Mouse (Mus musculus) CH12.LX (cell line): ENCODE data around the gene Hcn3. TPM values are rescaled to one million over a fixed set of nuclear protein-coding genes. Genes with fewer than 3 reads are reported as not detected.

Experiments used
- DNase-seq: peaks from one replicate; pipeline ENCODE4 v3.0.0-alpha.2; 2013; ENCODE audit errors: extremely low read depth
- H3K27ac ChIP-seq: 2 replicates; pipeline ENCODE4 v1.5.1; 2012; ENCODE audit warnings: low read depth, mild to moderate bottlenecking, control low read depth, moderate library complexity; ENCODE audit not compliant: insufficient read depth
- H3K27me3 ChIP-seq: replicated peaks from 2 replicates; pipeline ENCODE3; 2012; ENCODE audit warnings: inconsistent platforms
- H3K36me3 ChIP-seq, 2 experiments: replicated peaks in 1 of 2; 2 replicates each; pipeline versions ENCODE3 to v1.6.1; 2012; ENCODE audit warnings: inconsistent platforms in 1 of 2, low read length in 1 of 2, mild to moderate bottlenecking in 1 of 2, mixed read lengths in 1 of 2, moderate library complexity in 1 of 2; ENCODE audit not compliant: control insufficient read depth in 1 of 2, insufficient read depth in 1 of 2
- H3K4me1 ChIP-seq, 2 experiments: 2 replicates each; pipeline ENCODE4 v1.6.1; 2012; ENCODE audit warnings: inconsistent platforms in 1 of 2, moderate library complexity in 1 of 2; ENCODE audit not compliant: insufficient read depth in 2 of 2, control insufficient read depth in 1 of 2
- H3K4me2 ChIP-seq: 2 replicates; pipeline ENCODE4 v1.6.1; 2012; ENCODE audit warnings: low read depth, mild to moderate bottlenecking, control low read depth; ENCODE audit not compliant: poor library complexity, insufficient read depth, severe bottlenecking
- H3K4me3 ChIP-seq, 3 experiments: fragments of 150-350 bp in 1 of 3; sonication (generic) in 1 of 3; replicated peaks in 1 of 3; 2 replicates each; pipeline versions ENCODE3 to v1.5.1; 2011 to 2012; ENCODE audit warnings: low read depth in 2 of 3, low read length in 2 of 3, mild to moderate bottlenecking in 2 of 3, moderate library complexity in 2 of 3, control low read depth in 1 of 3, improper control_type of control experiment in 1 of 3, inconsistent platforms in 1 of 3, mixed read lengths in 1 of 3; ENCODE audit not compliant: poor library complexity in 1 of 3
- H3K79me2 ChIP-seq: replicated peaks from 2 replicates; pipeline ENCODE4 v1.6.1; 2012; ENCODE audit warnings: mild to moderate bottlenecking, moderate library complexity; ENCODE audit not compliant: control insufficient read depth, poor library complexity, insufficient read depth, severe bottlenecking; ENCODE audit errors: extremely low read depth
- H3K9ac ChIP-seq: 2 replicates; pipeline ENCODE4 v1.6.1; 2012; ENCODE audit warnings: low read depth, mild to moderate bottlenecking, control low read depth, moderate library complexity; ENCODE audit not compliant: insufficient read depth
- H3K9me3 ChIP-seq: replicated peaks from 2 replicates; pipeline ENCODE3; 2012; ENCODE audit warnings: low read length, inconsistent platforms, mixed read lengths
- BHLHE40 ChIP-seq: IDR thresholded peaks from 2 replicates; pipeline ENCODE4 v1.6.1; 2011; ENCODE audit warnings: mild to moderate bottlenecking, low read depth, low read length, improper control_type of control experiment
- CHD1 ChIP-seq: IDR thresholded peaks from 2 replicates; pipeline ENCODE4 v1.6.1; 2012; ENCODE audit warnings: low read depth, low read length, improper control_type of control experiment, inconsistent platforms
- CHD2 ChIP-seq: IDR thresholded peaks from 2 replicates; pipeline ENCODE4 v1.6.1; 2011; ENCODE audit warnings: low read length, improper control_type of control experiment
- CTCF ChIP-seq, 2 experiments: IDR thresholded peaks in 1 of 2; conservative IDR thresholded peaks in 1 of 2; 2 replicates each; pipeline ENCODE4 v1.5.1; 2011 to 2012; ENCODE audit warnings: low read depth in 2 of 2, low read length in 2 of 2, improper control_type of control experiment in 1 of 2, inconsistent platforms in 1 of 2, mild to moderate bottlenecking in 1 of 2, moderate library complexity in 1 of 2
- E2F4 ChIP-seq: IDR thresholded peaks from 2 replicates; pipeline ENCODE4 v1.6.1; 2011; ENCODE audit warnings: low read depth, low read length, improper control_type of control experiment; ENCODE audit not compliant: insufficient replicate concordance
- EP300 ChIP-seq: IDR thresholded peaks from 2 replicates; pipeline ENCODE4 v1.6.1; 2011; ENCODE audit warnings: low read length, improper control_type of control experiment
- ETS1 ChIP-seq: conservative IDR thresholded peaks from 2 replicates; pipeline ENCODE4 v1.6.1; 2012; ENCODE audit warnings: low read depth, mild to moderate bottlenecking, inconsistent platforms, low read length, improper control_type of control experiment, moderate library complexity
- HCFC1 ChIP-seq: IDR thresholded peaks from 2 replicates; pipeline ENCODE4 v1.6.1; 2012; ENCODE audit warnings: low read depth, mild to moderate bottlenecking, inconsistent platforms, low read length, improper control_type of control experiment
- IRF4 ChIP-seq: IDR thresholded peaks from 2 replicates; pipeline ENCODE4 v1.6.1; 2014; ENCODE audit warnings: low read depth, mild to moderate bottlenecking, inconsistent platforms, low read length, improper control_type of control experiment
- JUN ChIP-seq: IDR thresholded peaks from 2 replicates; pipeline ENCODE4 v1.6.1; 2011; ENCODE audit warnings: low read depth, mild to moderate bottlenecking, low read length, improper control_type of control experiment, moderate library complexity; ENCODE audit not compliant: insufficient read depth
- JUND ChIP-seq: conservative IDR thresholded peaks from 2 replicates; pipeline ENCODE4 v1.6.1; 2011; ENCODE audit warnings: low read depth, low read length, improper control_type of control experiment
- MAFK ChIP-seq: IDR thresholded peaks from 2 replicates; pipeline ENCODE4 v1.6.1; 2011; ENCODE audit warnings: low read length, improper control_type of control experiment; ENCODE audit not compliant: insufficient replicate concordance
- MAX ChIP-seq: IDR thresholded peaks from 2 replicates; pipeline ENCODE4 v1.6.1; 2011; ENCODE audit warnings: low read length, improper control_type of control experiment
- MAZ ChIP-seq: IDR thresholded peaks from 2 replicates; pipeline ENCODE4 v1.6.1; 2012; ENCODE audit warnings: low read depth, mild to moderate bottlenecking, inconsistent platforms, low read length, improper control_type of control experiment, moderate library complexity
- MXI1 ChIP-seq: IDR thresholded peaks from 2 replicates; pipeline ENCODE4 v1.6.1; 2011; ENCODE audit warnings: mild to moderate bottlenecking, low read depth, low read length, improper control_type of control experiment
- MYC ChIP-seq: IDR thresholded peaks from 2 replicates; pipeline ENCODE4 v1.6.1; 2011; ENCODE audit warnings: low read depth, mild to moderate bottlenecking, improper control_type of control experiment, low read length
- PAX5 ChIP-seq: IDR thresholded peaks from 2 replicates; pipeline ENCODE4 v1.6.1; 2012; ENCODE audit warnings: low read length, inconsistent platforms, mixed read lengths
- POLR2A ChIP-seq: IDR thresholded peaks from 2 replicates; pipeline ENCODE4 v1.6.1; 2011; ENCODE audit warnings: low read depth, mild to moderate bottlenecking, improper control_type of control experiment, low read length
- POLR2AphosphoS2 ChIP-seq: IDR thresholded peaks from 2 replicates; pipeline ENCODE4 v1.6.1; 2011; ENCODE audit warnings: low read depth, low read length, improper control_type of control experiment
- SMC3 ChIP-seq: IDR thresholded peaks from 2 replicates; pipeline ENCODE4 v1.6.1; 2011; ENCODE audit warnings: low read depth, low read length, improper control_type of control experiment
- TBP ChIP-seq: conservative IDR thresholded peaks from 2 replicates; pipeline ENCODE4 v1.6.1; 2011; ENCODE audit warnings: low read depth, low read length, improper control_type of control experiment
- TCF12 ChIP-seq: IDR thresholded peaks from 2 replicates; pipeline ENCODE4 v1.6.1; 2014; ENCODE audit warnings: low read depth, mild to moderate bottlenecking, inconsistent platforms, low read length, improper control_type of control experiment
- USF1 ChIP-seq: IDR thresholded peaks from 2 replicates; pipeline ENCODE4 v1.6.1; 2014; ENCODE audit warnings: low read depth, mild to moderate bottlenecking, inconsistent platforms, low read length, improper control_type of control experiment
- USF2 ChIP-seq: conservative IDR thresholded peaks from 2 replicates; pipeline ENCODE4 v1.6.1; 2011; ENCODE audit warnings: low read depth, low read length, improper control_type of control experiment
- ZKSCAN1 ChIP-seq: IDR thresholded peaks from 2 replicates; pipeline ENCODE4 v1.6.1; 2012; ENCODE audit warnings: low read depth, inconsistent platforms, low read length, improper control_type of control experiment, borderline replicate concordance
- ZMIZ1 ChIP-seq: IDR thresholded peaks from 2 replicates; pipeline ENCODE4 v1.6.1; 2012; ENCODE audit warnings: low read depth, mild to moderate bottlenecking, inconsistent platforms, low read length, improper control_type of control experiment
- ZNF384 ChIP-seq: IDR thresholded peaks from 2 replicates; pipeline ENCODE4 v1.6.1; 2012; ENCODE audit warnings: low read depth, low read length, improper control_type of control experiment, inconsistent platforms
- dilution Hi-C: fragments of 300-500 bp; cut with MboI; formaldehyde crosslinking; loops from 2 replicates; pipeline ENCODE4 v1.14.3; 2020; ENCODE audit warnings: low sequenced_read_pairs; ENCODE audit not compliant: extremely low pct_unique_long_range_greater_than_20kb, extremely low pct_ligation_motif_present
- in situ Hi-C: fragments of 300-500 bp; cut with MboI; formaldehyde crosslinking; loops from 3 replicates; pipeline ENCODE4 v1.14.3; 2019; ENCODE audit warnings: low sequenced_read_pairs, low pct_ligation_motif_present, low pct_unique_long_range_greater_than_20kb, mixed read lengths
- polyA plus RNA-seq: library from polyadenylated mRNA; unstranded; fragments of >175 nt; gene quantifications from 2 replicates; pipeline ENCODE4 v1.2.1, GENCODE M21; 2012; ENCODE audit warnings: low read depth; ENCODE audit not compliant: insufficient read length
- total RNA-seq, 2 experiments: library from RNA; depleted of rRNA; stranded (reverse); fragments of 300-350 nt in 1 of 2; fragments of >200 nt in 1 of 2; gene quantifications; 2 replicates each; pipeline ENCODE4 v1.2.3; 2012 to 2014

Gene Hcn3
- total and polyA plus RNA-seq, 3 experiments: 1.7 to 3.2 (median 2.0) TPM

DNA sequence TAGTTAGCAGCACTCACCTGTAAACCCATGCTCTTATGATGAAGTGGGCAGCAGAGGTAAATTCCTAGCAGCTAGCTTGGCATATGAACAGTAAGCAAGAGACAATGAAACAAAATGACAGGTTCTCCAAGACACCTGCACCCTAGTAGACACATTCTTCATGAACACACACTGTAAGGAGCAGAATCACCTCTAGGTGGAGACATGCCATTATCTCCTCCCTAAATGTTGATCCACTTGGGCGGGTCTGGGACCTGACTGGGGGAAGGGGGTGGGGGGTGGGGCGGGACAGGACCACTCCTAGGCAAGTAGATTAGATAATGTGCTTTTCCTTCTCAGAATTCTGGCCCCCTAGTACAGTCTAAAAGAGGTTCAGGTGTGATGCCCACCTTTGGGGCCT, 44.5 kb downstream of the Hcn3 start (continued):
- TF ChIP-seq TBP: no peak
- no peak for TF ChIP-seq USF2
- TF ChIP-seq ETS1: no peak
- 0 out of 2 replicates have a peak, but pooled peaks have one; percentile 38 for TF ChIP-seq ZNF384
- TF ChIP-seq MAFK: no peak
- TF ChIP-seq E2F4: no peak
- TF ChIP-seq ZMIZ1: no peak
- TF ChIP-seq JUND: no peak
- no peak for TF ChIP-seq IRF4

DNA sequence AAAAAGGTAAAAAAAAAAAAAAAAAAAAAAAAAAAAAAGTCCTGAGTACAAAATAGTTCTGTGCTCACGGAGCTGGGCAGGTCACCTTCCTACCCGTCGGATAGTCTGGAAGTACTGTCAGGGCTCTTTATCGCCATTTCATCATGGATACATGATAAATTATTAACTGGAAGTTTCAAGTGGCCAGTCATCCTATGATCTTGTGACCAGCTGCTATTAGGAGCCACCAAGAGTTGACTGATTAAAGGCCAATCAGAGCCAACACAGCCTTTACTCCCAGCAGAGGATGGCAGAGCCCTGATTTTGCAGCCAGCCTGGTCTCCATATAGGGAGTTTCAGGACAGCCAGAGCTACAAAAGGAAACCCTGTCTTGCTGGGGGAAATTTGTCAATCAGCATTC, 46.9 kb downstream of the Hcn3 start:
- Histone ChIP-seq H3K27me3 (peaks cover 4% of the 10 kb centered on the region), H3K27ac (no peak overlapping the region), H3K4me3 (no peak overlapping the region), H3K79me2 (no peaks in the 10 kb centered on the region), H3K9me3 (peaks cover 5% of the 10 kb centered on the region), H3K4me2 (no peak overlapping the region), H3K9ac (no peak overlapping the region), H3K36me3 (no peaks in the 10 kb centered on the region), H3K4me1 (peaks cover 0 to 11% of the 10 kb centered on the region in 2 experiments; a peak in 2 of 4 replicates)
- dilution Hi-C loops: no loop called here
- TF ChIP-seq ZKSCAN1: no peak
- TF ChIP-seq MAZ: no peak
- TF ChIP-seq SMC3: no peak
- TF ChIP-seq POLR2A: no peak
- no peak for TF ChIP-seq JUN
- TF ChIP-seq PAX5: no peak
- no peak for TF ChIP-seq BHLHE40
- no peak for TF ChIP-seq CHD1
- TF ChIP-seq TCF12: no peak
- TF ChIP-seq CHD2: no peak
- TF ChIP-seq MAFK: no peak
- DNase-seq: no peak
- in situ Hi-C loops: no loop called here

DNA sequence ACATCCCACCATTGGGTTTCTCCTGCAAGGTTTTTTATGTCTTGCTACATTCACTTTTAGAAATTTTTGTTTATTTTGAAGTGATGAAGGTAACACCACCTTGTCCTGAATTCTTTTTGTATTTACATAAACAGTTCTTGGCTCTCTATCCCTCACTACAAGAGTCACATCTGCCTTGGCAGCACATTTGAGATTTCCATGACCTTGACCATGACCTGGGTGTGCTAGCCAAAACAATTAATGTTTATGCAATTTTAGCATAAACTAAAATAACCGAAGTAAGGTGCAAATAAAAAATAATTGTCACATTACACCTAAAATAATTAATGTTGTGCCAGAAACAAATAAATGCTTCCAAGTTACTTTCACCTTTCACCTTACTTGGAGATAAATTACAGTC, 51.9 kb downstream of the Hcn3 start:
- in situ Hi-C loops (no loop called here), dilution Hi-C loops (no loop called here)
- no peak for TF ChIP-seq ZMIZ1
- no peak for TF ChIP-seq MAZ
- TF ChIP-seq MAX: no peak
- no peak for TF ChIP-seq MXI1
- TF ChIP-seq MYC: no peak
- no peak for TF ChIP-seq BHLHE40
- no peak for TF ChIP-seq HCFC1
- no peak for TF ChIP-seq USF1
- no peak for TF ChIP-seq EP300
- TF ChIP-seq POLR2A: no peak
- no peak for TF ChIP-seq CHD2
- no peak for TF ChIP-seq PAX5
- no peak for TF ChIP-seq ZNF384
- TF ChIP-seq POLR2AphosphoS2: no peak
- no peak for TF ChIP-seq CTCF (conservative IDR thresholded peaks at IDR 0.05 in 1 of 2, IDR thresholded peaks at IDR 0.05 in 1 of 2; ENCODE audit: low read depth in 2 of 2, low read length in 2 of 2)
- no peak for TF ChIP-seq JUND
- no peak for TF ChIP-seq IRF4
- no peaks in the 10 kb centered on the region for H3K36me3 ChIP-seq
- H3K9me3 ChIP-seq: peaks cover 4% of the 10 kb centered on the region
- H3K27ac ChIP-seq: no peak overlapping the region
- no peak overlapping the region for H3K4me2 ChIP-seq
- H3K4me1 ChIP-seq: peaks cover 3 to 36% of the 10 kb centered on the region in 2 experiments; a peak in 3 of 4 replicates
- no peaks in the 10 kb centered on the region for H3K27me3 ChIP-seq
- H3K9ac ChIP-seq: no peak overlapping the region
- H3K79me2 ChIP-seq: no peaks in the 10 kb centered on the region
- H3K4me3 ChIP-seq: no peak overlapping the region
- DNase-seq: no peak
